Mouse (Mus musculus) stomach, embryonic 16.5 days (tissue): Measurements from ENCODE around the gene 1700024P04Rik. TPM values are rescaled to one million over a fixed set of nuclear protein-coding genes. Genes with fewer than 3 reads are reported as not detected.

ENCODE experiments used
- ATAC-seq: fragments of 200-750 bp; cut with Nextera tagmentation; 2 replicates; pipeline ENCODE4 v1.8.0; 2017; ENCODE audit warnings: moderate number of reproducible peaks, moderate TSS enrichment; ENCODE audit not compliant: insufficient read depth, low FRiP score
- H3K27ac ChIP-seq: fragments of 300-500 bp; sonication (generic); 2 replicates; pipeline ENCODE4 v1.5.1; 2014; ENCODE audit warnings: low read length
- H3K27me3 ChIP-seq: fragments of 300-500 bp; sonication (generic); 2 replicates; pipeline ENCODE4 v1.6.1; 2014; ENCODE audit warnings: low read length, control low read depth, mixed read lengths; ENCODE audit not compliant: control insufficient read depth, insufficient read depth
- H3K36me3 ChIP-seq: fragments of 300-500 bp; sonication (generic); 2 replicates; pipeline ENCODE4 v1.6.1; 2014; ENCODE audit warnings: low read length; ENCODE audit not compliant: control insufficient read depth, insufficient read depth
- H3K4me1 ChIP-seq: fragments of 300-500 bp; sonication (generic); 2 replicates; pipeline ENCODE4 v1.6.1; 2014; ENCODE audit warnings: low read length, control low read depth, mixed read lengths; ENCODE audit not compliant: control insufficient read depth, insufficient read depth
- H3K4me2 ChIP-seq: fragments of 300-500 bp; sonication (generic); 2 replicates; pipeline ENCODE4 v1.6.1; 2014; ENCODE audit warnings: low read depth, low read length, mixed read lengths
- H3K4me3 ChIP-seq: fragments of 300-500 bp; sonication (generic); replicated peaks from 2 replicates; pipeline ENCODE4 v1.5.1; 2014; ENCODE audit warnings: mild to moderate bottlenecking, low read length
- H3K9ac ChIP-seq: fragments of 300-500 bp; sonication (generic); 2 replicates; pipeline ENCODE4 v1.6.1; 2014; ENCODE audit warnings: low read length
- H3K9me3 ChIP-seq: fragments of 300-500 bp; sonication (generic); replicated peaks from 2 replicates; pipeline ENCODE4 v1.6.1; 2016; ENCODE audit warnings: low read length, control low read depth; ENCODE audit not compliant: control insufficient read depth
- WGBS: fragments of 180-500 bp; shearing (Covaris S2); extraction: QIAGEN DNeasy Blood & Tissue Kit; methylation state at CpG from one replicate; pipeline ENCODE4 v1.1.7; 2014; 5-methylcytosine and 5-hydroxymethylcytosine counted together
- polyA plus RNA-seq: library from polyadenylated mRNA; unstranded; fragments of >200 nt; fragmentation: Nextera tagmentation; extraction: Ambion mirVana; gene quantifications from 2 replicates; pipeline ENCODE4 v1.2.1, GENCODE M21; 2015

The 1700024P04Rik gene
- polyA plus RNA-seq, 1 experiment from 2014 or later = not detected

DNA sequence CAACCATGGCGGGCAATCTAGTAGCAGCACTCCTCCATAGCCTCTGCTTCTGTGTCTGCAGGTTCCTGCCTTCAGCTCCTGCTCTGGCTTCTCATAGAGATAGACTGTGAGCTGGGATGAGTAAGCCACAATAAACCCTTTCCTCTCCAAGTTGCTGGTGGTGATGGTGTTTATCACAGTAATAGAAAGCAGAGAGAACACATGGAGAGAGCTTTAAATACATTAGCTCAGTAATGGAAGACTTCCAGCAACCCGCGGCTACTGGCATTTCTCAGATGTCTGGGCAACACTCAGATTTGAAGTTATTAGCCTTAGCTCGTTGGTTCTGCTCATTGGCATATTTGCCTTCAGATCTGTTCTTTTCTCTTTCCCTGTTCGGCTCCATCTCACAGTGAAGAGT, 30.5 kb downstream of the 1700024P04Rik start:
- Histone ChIP-seq H3K4me2 (no peak overlapping the region), H3K9me3 (no peaks in the 10 kb centered on the region), H3K4me3 (no peak overlapping the region), H3K36me3 (no peaks in the 10 kb centered on the region), H3K4me1 (peaks cover 7% of the 10 kb centered on the region), H3K27ac (no peak overlapping the region), H3K27me3 (no peaks in the 10 kb centered on the region), H3K9ac (no peak overlapping the region)
- no peak for ATAC-seq
- 75% methylated on average over 5 of the region's 5 CpGs for WGBS

GRCm38 (mm10) chr13:98951951-98952350, 32.4 kb downstream of the 1700024P04Rik start:
- Histone ChIP-seq H3K27ac (no peak overlapping the region), H3K27me3 (no peaks in the 10 kb centered on the region), H3K4me2 (no peak overlapping the region), H3K9me3 (no peaks in the 10 kb centered on the region), H3K9ac (no peak overlapping the region), H3K36me3 (no peaks in the 10 kb centered on the region), H3K4me3 (no peak overlapping the region), H3K4me1 (peaks cover 10% of the 10 kb centered on the region)
- WGBS = 68% methylated on average over 7 of the region's 7 CpGs
- ATAC-seq = no peak

GRCm38 (mm10) chr13:98948146-98948545, 36.2 kb downstream of the 1700024P04Rik start:
- no peak for ATAC-seq
- no peaks in the 10 kb centered on the region for H3K36me3 ChIP-seq
- H3K27ac ChIP-seq = no peak overlapping the region
- H3K4me1 ChIP-seq = 0 out of 2 replicates have a peak, but pooled peaks cover 2% of the 10 kb centered on the region
- no peaks in the 10 kb centered on the region for H3K9me3 ChIP-seq
- WGBS = 43% methylated on average over 4 of the region's 4 CpGs
- H3K4me3 ChIP-seq = no peak overlapping the region
- H3K27me3 ChIP-seq = no peaks in the 10 kb centered on the region
- H3K9ac ChIP-seq = no peak overlapping the region
- no peak overlapping the region for H3K4me2 ChIP-seq

GRCm38 (mm10) chr13:98946434-98946833, 37.9 kb downstream of the 1700024P04Rik start:
- Histone ChIP-seq H3K4me2 (no peak overlapping the region), H3K9ac (no peak overlapping the region), H3K36me3 (no peaks in the 10 kb centered on the region), H3K4me3 (no peak overlapping the region), H3K9me3 (no peaks in the 10 kb centered on the region), H3K4me1 (peaks cover 6% of the 10 kb centered on the region; the same call in 1 of the 2 replicates), H3K27me3 (no peaks in the 10 kb centered on the region), H3K27ac (no peak overlapping the region)
- no peak for ATAC-seq
- WGBS = 72% methylated on average over 7 of the region's 7 CpGs

- no peak overlapping the region for H3K4me3 ChIP-seq
- no peak overlapping the region for H3K9ac ChIP-seq
- ATAC-seq = no peak
- no peak overlapping the region for H3K27ac ChIP-seq
- H3K36me3 ChIP-seq = no peaks in the 10 kb centered on the region
- H3K9me3 ChIP-seq = no peaks in the 10 kb centered on the region
- H3K27me3 ChIP-seq = no peaks in the 10 kb centered on the region
- peaks cover 6% of the 10 kb centered on the region; the same call in 1 of the 2 replicates for H3K4me1 ChIP-seq
- H3K4me2 ChIP-seq = no peak overlapping the region
- 35% methylated on average over 3 of the region's 3 CpGs for WGBS
Measured at GRCm38 (mm10) chr13:98945908-98946307, 38.5 kb downstream of the 1700024P04Rik start.

- Histone ChIP-seq H3K4me1 (peaks cover 6% of the 10 kb centered on the region; the same call in 1 of the 2 replicates), H3K4me3 (no peak overlapping the region), H3K9me3 (no peaks in the 10 kb centered on the region), H3K27ac (peak overlapping the region; percentile 25; the same call in 1 of the 2 replicates), H3K9ac (no peak overlapping the region), H3K4me2 (no peak overlapping the region), H3K36me3 (no peaks in the 10 kb centered on the region), H3K27me3 (no peaks in the 10 kb centered on the region)
- ATAC-seq = no peak
- 78% methylated on average over 4 of the region's 4 CpGs for WGBS
Measured at GRCm38 (mm10) chr13:98945381-98945780, 39.0 kb downstream of the 1700024P04Rik start.

DNA sequence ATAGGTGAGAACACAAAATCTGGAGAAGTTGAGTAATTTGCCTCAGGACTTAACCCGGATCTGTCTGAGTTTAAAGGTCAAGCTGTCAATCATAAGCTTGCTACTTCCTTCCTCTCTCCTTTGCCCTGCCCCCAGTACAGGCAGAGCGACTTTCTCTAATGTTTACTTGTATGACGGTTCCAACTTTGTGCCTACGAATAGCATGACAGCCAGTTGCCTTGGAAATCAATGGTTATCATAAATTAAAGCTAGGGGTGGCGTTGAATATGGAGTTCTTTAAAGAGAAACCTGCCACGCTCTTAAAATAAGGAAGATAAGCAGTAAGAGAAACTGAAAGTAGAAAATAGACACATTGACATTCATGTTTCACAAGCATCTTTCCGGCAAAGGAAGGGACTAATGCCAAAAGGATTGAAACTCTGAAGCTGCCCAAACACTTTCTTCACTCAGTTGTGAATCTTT, 39.7 kb downstream of the 1700024P04Rik start:
- peak overlapping the region; percentile 9 for H3K4me2 ChIP-seq
- WGBS = 32% methylated on average over 7 of the region's 7 CpGs
- no peaks in the 10 kb centered on the region for H3K27me3 ChIP-seq
- H3K9ac ChIP-seq = no peak overlapping the region
- peak overlapping the region; percentile 34 for H3K4me3 ChIP-seq
- H3K36me3 ChIP-seq = no peaks in the 10 kb centered on the region
- peak; percentile 63; the same call in 1 of the 2 replicates for ATAC-seq
- H3K9me3 ChIP-seq = no peaks in the 10 kb centered on the region
- 0 out of 2 replicates have a peak overlapping the region, but pooled peaks have one; percentile 25 for H3K27ac ChIP-seq
- peaks cover 6% of the 10 kb centered on the region; the same call in 1 of the 2 replicates for H3K4me1 ChIP-seq

DNA sequence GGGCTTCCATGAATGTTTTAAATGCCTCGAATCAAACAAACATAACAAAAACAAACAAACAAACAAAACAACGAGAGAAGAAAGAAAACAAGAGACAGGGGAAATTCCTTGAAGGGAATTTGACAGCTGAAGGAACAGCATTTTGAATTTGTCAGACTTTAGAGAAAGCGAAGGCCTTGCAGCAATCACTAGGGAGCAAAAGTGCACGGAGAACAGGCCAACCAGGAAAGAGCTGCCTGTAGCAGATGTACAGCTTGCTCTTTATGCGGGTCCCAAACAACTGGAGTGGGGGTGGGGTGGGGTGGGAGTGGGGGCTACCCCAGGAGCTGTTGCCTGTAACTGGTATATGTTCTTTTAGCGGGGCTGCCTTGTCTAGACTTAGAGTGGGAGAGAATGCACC, 42.0 kb downstream of the 1700024P04Rik start:
- Histone ChIP-seq H3K36me3 (no peaks in the 10 kb centered on the region), H3K9me3 (no peaks in the 10 kb centered on the region), H3K27me3 (no peaks in the 10 kb centered on the region), H3K4me2 (peak overlapping the region; percentile 34), H3K27ac (peak overlapping the region; percentile 60), H3K4me1 (peaks cover 4% of the 10 kb centered on the region; the same call in 1 of the 2 replicates), H3K4me3 (no peak overlapping the region), H3K9ac (no peak overlapping the region)
- 35% methylated on average over 6 of the region's 6 CpGs for WGBS
- ATAC-seq = no peak

DNA sequence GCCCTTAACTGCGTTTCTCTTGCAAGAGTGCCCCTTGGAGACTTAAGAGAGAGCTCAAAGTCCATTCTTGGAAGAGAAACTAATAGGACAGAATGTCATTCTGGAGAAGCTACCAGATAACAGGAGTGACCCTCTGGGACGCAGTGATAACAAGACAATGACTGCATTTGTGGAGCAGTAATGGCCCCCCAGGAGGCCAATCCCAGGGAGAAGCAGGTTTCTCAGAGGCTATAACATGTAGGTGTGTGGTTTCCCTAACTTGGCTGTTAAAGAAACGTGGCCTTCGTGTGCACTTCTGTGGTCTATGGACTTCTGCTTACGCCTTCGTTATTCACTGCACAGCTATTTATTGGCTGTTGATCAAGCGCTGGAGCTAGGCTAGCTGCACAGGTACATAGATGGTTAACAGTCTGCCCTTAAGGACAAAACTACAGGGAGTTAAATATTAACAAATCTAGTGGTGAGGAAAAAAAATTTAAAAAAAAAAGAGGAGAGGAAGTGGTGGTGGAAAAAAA, 42.5 kb downstream of the 1700024P04Rik start:
- no peaks in the 10 kb centered on the region for H3K27me3 ChIP-seq
- peaks cover 4% of the 10 kb centered on the region; the same call in 1 of the 2 replicates for H3K4me1 ChIP-seq
- H3K4me2 ChIP-seq = peak overlapping the region; percentile 29; the same call in 1 of the 2 replicates
- peak; percentile 67; the same call in 1 of the 2 replicates for ATAC-seq
- no peaks in the 10 kb centered on the region for H3K36me3 ChIP-seq
- no peak overlapping the region for H3K4me3 ChIP-seq
- peak overlapping the region; percentile 46; the same call in 1 of the 2 replicates for H3K27ac ChIP-seq
- no peaks in the 10 kb centered on the region for H3K9me3 ChIP-seq
- H3K9ac ChIP-seq = no peak overlapping the region
- 56% methylated on average over 7 of the region's 7 CpGs for WGBS
